In the genomic region with DNA sequence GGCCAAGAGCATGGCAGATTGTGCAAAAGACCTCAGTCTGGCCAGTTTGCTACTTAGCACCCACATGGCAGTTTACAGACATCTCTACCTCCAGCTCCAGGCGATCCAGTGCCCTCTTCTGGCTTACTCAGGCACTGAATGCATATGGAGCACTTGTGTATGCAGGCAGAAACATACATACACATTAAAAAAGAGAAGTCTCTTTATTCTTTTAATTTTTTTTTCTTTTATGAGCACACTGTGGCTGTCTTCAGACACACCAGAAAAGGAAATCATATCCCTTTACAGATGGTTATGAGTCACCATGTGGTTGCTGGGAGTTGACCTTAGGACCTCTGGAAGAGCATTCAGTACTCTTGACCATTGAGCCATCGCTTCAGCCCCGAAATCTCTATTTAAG, we compare ENCODE assay signal across 8 mouse cellular contexts. TPM values are rescaled to one million over a fixed set of nuclear protein-coding genes. Genes with fewer than 3 reads are reported as not detected.
A peak's percentile ranks its signal among the peaks of the same experiment; 100 is the strongest.
DNase-seq lines count a peak whose midpoint lies in the region; ATAC-seq and TF ChIP-seq lines count a peak whose summit lies in the region.

No protein-coding gene starts in this region.

- H3K4me3 ChIP-seq in liver, adult 2 months (ENCODE audit: insufficient read depth, low read depth, low read length) = no peak overlapping the region
- H3K4me3 ChIP-seq in liver, embryonic 11.5 days (ENCODE audit: low read depth, low read length) = no peak overlapping the region

- WGBS in liver, adult 2 months = 11% methylated on average over 3 of the region's 3 CpGs
- 79% methylated on average over 3 of the region's 3 CpGs for WGBS in liver, embryonic 11.5 days

- H3K27ac ChIP-seq in liver, adult 2 months (replicated peaks; ENCODE audit: insufficient read depth, low read depth, low read length) = no peak overlapping the region
- no peak overlapping the region for H3K27ac ChIP-seq in liver, embryonic 11.5 days (ENCODE audit: low read depth, low read length)

- TF ChIP-seq POLR2A in liver, adult 2 months (IDR thresholded peaks at IDR 0.05; ENCODE audit: extremely low read depth, insufficient read depth, low read length) = no peak

- H3K9ac ChIP-seq in liver, adult 2 months (ENCODE audit: low read depth, low read length) = no peak overlapping the region
- no peak overlapping the region for H3K9ac ChIP-seq in liver, embryonic 11.5 days (ENCODE audit: low read depth, low read length)

- no peaks in the 10 kb centered on the region for H3K27me3 ChIP-seq in liver, adult 2 months (ENCODE audit: control insufficient read depth, insufficient read depth, low read length)
- no peaks in the 10 kb centered on the region for H3K27me3 ChIP-seq in liver, embryonic 11.5 days (replicated peaks; ENCODE audit: control insufficient read depth, insufficient read depth, low read length)

- peaks cover 12% of the 10 kb centered on the region for H3K36me3 ChIP-seq in liver, adult 2 months (ENCODE audit: control insufficient read depth, insufficient read depth, low read length)
- peaks cover 11% of the 10 kb centered on the region for H3K36me3 ChIP-seq in liver, embryonic 11.5 days (ENCODE audit: control insufficient read depth, insufficient read depth, low read length)

- no peaks in the 10 kb centered on the region for H3K9me3 ChIP-seq in liver, embryonic 11.5 days (ENCODE audit: control insufficient read depth, low read length)

- peak; percentile 31 for DNase-seq in cerebellum, adult 11 months
- peak; percentile 61 for DNase-seq in liver, adult 2 months (ENCODE audit: extremely low read depth, low read depth, low spot score)
- no peak for DNase-seq in liver, embryonic 11.5 days (ENCODE audit: low spot score)
- peak; percentile 63 for DNase-seq in cerebellum, adult 9-10 months
- no peak for DNase-seq in frontal cortex, postnatal 14 days (ENCODE audit: low spot score in 2 of 2)

- peaks cover 4% of the 10 kb centered on the region; the same call in 1 of the 2 replicates for H3K79me2 ChIP-seq in liver, adult 2 months (ENCODE audit: control insufficient read depth, insufficient read depth, low read length)

- no peak overlapping the region for H3K4me2 ChIP-seq in liver, embryonic 11.5 days

- no peak for ATAC-seq in cerebellum, adult (ENCODE audit: insufficient number of reproducible peaks, low FRiP score, low TSS enrichment)
- ATAC-seq in liver, embryonic 11.5 days (replicated peaks; ENCODE audit: low FRiP score) = no peak
- ATAC-seq in inflammation-experienced regulatory T-cells, adult 6 months = peak; percentile 56
- peak; percentile 85 for ATAC-seq in neutrophil, adult 5-6 weeks (ENCODE audit: extremely low read depth, insufficient number of reproducible peaks, low FRiP score, poor library complexity, severe bottlenecking)

- TF ChIP-seq CTCF in liver, adult 2 months (IDR thresholded peaks at IDR 0.05; ENCODE audit: low read depth, low read length) = peak; percentile 75

- H3K4me1 ChIP-seq in liver, adult 2 months (ENCODE audit: control insufficient read depth, insufficient read depth, low read length) = peaks cover 15% of the 10 kb centered on the region
- peaks cover 7% of the 10 kb centered on the region; the same call in 1 of the 2 replicates for H3K4me1 ChIP-seq in liver, embryonic 11.5 days (replicated peaks; ENCODE audit: control insufficient read depth, insufficient read depth, low read length)

RNA-seq across cellular contexts. Expression of gene Arid4a, which starts 35.3 kb away (rescaled TPM):
- total RNA-seq in liver, adult 2 months (2014; rRNA removed) = 6.6 and 6.8 TPM in 2 replicates
- polyA plus RNA-seq in liver, adult 2 months (2012; rRNA removed) = 1.3 TPM in 2 replicates
- polyA plus RNA-seq in liver, embryonic 11.5 days (2014; fragmentation: Nextera tagmentation; extraction: Ambion mirVana) = 31.6 and 32.5 TPM in 2 replicates
- polyA plus RNA-seq in inflammation-experienced regulatory T-cells, adult 6 months (2017; shearing (Covaris generic)) = 100 to 1,000 TPM in 1 of 3 experiments, 10 to 100 TPM in 2; 83.6 to 104 (median 99.6) TPM
- 202 and 220 TPM in 2 replicates for total RNA-seq in neutrophil, adult 5-6 weeks (2017)

Comparison
In these comparisons a context has a peak if more than half of its experiments do, and no peak if none do; other contexts are left out.
1. DNase-seq: peak in cerebellum, adult 11 months (single experiment), liver, adult 2 months (single experiment) and cerebellum, adult 9-10 months (single experiment); none in liver, embryonic 11.5 days (single experiment) and frontal cortex, postnatal 14 days (0 of 2).
2. RNA of gene Arid4a, which starts 35.3 kb away (polyA plus RNA-seq): 83.6 to 104 TPM in inflammation-experienced regulatory T-cells, adult 6 months and 31.6 to 32.5 TPM in liver, embryonic 11.5 days; 1.3 TPM in liver, adult 2 months; every median in the first group is over 10 times any median in the second.
3. ATAC-seq: peak in inflammation-experienced regulatory T-cells, adult 6 months (single experiment) and neutrophil, adult 5-6 weeks (single experiment); none in cerebellum, adult (single experiment) and liver, embryonic 11.5 days (single experiment).